Mouse (Mus musculus) left cerebral cortex, postnatal 14 days (tissue): ENCODE measurements at regions not wholly inside any gene's neighbourhood (a gene's known extent, or its start where the extent isn't known, plus 50 kb on each side); places are given as distances from the start of the nearest gene placed in this dataset.

ENCODE experiments used
- DNase-seq, 2 experiments: peaks; one replicate each; pipeline ENCODE4 v3.0.0; 2021 to 2022; ENCODE audit warnings: low spot score in 2 of 2, mixed read lengths in 1 of 2
- intact Hi-C: fragments of 180-260 bp; cut with DNase I; formaldehyde crosslinking; loops from one replicate; pipeline ENCODE4 v1.15.1; 2025

DNA sequence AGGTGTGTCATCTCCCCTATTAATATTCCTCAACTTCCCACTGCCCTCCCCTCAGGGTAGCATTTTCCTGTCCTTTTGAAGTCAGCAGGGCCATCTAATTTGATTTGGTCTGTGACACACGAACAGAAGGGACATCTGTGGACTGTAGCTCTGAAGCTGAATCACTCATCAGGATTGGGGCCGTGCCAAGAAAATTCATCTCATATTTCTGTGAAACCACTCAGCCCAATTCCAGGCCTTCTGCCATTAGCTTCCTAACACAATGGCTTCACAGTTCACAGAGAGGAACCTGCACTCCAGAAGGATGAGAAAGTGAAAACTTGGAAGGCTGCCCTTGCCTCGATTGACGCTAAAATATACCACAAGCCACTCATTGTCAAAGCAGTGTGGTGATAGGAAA, 86.1 kb downstream of the Abhd5 start:
- intact Hi-C loops, result no loop called here
- peak; percentile 32 to 54 for DNase-seq

- DNase-seq, result no peak
- intact Hi-C loops, result no loop called here
These were observed 95.1 kb downstream of the Abhd5 start for GRCm38 (mm10) chr9:122446387-122447105.

GRCm38 (mm10) chr9:122447568-122447967, 96.2 kb downstream of the Abhd5 start:
- no peak for DNase-seq
- intact Hi-C loops, result no loop called here

DNA sequence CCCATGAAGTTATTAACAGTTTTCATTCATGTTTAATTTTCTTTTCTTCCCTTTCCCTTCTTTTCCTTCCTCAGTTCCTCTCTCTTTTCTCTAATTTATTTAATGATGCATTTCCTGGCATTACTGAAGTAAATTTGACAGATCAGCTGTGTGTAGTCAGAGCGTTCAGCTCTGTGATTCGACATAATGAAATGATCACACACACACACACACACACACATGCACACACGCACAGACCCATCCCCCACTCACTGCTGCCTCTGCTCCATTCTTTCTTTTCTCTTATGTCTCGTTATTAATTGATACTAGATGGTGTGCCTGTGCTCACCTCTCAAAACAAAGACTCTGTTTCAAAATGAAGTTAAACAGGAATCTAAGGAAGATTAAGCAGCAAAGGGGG, 96.9 kb downstream of the Abhd5 start:
- intact Hi-C loops, result no loop called here
- no peak for DNase-seq

DNA sequence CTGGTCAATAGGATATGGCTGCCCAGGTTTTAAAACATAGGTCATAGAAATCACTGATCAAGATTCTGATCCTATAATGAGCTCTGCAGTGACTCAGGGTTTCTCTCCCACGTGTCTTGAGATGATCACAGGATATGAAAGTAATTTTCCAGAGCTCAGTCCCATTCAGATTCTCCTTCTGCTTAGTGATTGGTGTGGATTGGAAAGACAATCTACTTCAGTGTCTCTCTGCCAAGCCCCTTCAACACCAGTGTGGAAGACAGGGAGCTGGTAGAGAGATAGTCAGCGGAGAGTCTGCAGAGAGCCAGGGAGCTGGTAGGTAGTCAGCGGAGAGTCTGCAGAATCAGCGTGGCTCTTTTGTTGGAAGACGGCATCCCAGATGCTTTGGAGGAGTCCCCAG, 99.1 kb downstream of the Abhd5 start:
- DNase-seq, result no peak
- intact Hi-C loops, result no loop called here

GRCm38 (mm10) chr9:122455301-122455700, 103.9 kb downstream of the Abhd5 start:
- DNase-seq, result peak; percentile 37 to 75
- intact Hi-C loops, result no loop called here

DNA sequence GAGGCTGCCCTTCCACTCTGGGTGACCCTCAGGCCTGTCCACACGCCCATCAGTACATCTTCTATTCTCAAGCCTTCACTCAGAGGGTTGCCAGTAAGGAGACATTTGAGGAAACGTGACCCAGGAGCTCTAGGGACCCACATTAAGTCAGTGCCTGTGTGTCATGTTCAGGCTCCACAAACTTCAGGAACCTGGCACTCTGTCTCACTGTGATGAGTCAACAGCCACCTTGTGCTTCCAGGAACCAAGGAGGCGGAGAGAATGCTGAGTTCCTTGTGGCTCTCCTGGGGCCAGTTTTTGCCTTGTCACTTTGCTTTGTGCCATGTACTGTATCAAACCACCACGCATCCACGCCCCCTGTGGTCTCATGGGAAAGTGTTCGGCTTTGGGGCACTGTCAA, 104.4 kb downstream of the Abhd5 start:
- intact Hi-C loops, result no loop called here
- no peak for DNase-seq

- intact Hi-C loops, result no loop called here
These were observed 108.1 kb downstream of the Abhd5 start for GRCm38 (mm10) chr9:122459491-122459890.

GRCm38 (mm10) chr9:122471539-122471938, 120.1 kb downstream of the Abhd5 start:
- intact Hi-C loops, result no loop called here
- no peak for DNase-seq

More at GRCm38 (mm10) chr9:122459491-122459890, 108.1 kb downstream of the Abhd5 start:
- no peak for DNase-seq

DNA sequence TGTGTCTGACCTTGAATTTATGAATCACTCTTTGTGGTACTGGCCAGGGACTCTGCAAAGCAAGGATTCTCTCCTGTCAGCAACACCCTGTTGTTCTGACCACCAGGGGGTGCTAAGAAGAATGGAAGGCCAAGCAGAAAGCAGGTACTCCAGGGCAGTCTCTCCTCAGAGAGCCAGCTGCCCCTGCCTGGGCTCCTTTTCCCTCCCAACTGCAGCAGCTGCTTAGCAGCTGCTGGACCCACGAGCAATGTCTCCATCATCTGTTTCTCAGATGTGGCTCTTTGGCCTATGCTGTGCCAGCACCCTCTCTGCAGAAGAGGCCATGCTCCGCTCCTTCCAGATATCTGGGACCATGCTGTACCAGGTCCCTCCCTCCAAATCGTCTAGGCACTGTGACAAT, 124.9 kb downstream of the Abhd5 start:
- intact Hi-C loops, result loop anchor here (5.0 kb wide), 1 partner anchor 91 kb away; no protein-coding TSS in a partner anchor
- peak; percentile 58 to 71 for DNase-seq

DNA sequence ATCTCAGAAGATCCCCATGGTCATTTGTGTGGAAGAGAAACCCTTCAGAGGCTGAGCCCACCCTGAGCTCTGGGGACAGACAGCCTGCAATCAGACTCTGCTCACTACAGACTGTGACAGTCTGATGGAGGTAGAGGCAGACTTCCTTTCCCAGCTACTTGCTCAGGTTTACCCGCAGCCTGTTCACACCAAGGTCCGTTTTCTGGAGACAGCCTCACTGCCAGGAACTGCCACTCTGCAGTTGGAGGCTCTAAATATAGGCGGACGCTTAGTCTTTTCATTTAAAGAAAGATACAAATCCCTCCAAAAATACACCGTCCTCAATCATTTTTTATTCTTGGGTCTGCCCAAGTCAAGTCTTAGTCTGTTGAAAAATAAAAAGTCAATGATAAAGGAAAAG, 135.6 kb downstream of the Abhd5 start:
- DNase-seq, result no peak
- intact Hi-C loops, result no loop called here

- no peak for DNase-seq
- intact Hi-C loops, result no loop called here
These were observed 143.3 kb downstream of the Abhd5 start for GRCm38 (mm10) chr9:122494691-122495090.

DNA sequence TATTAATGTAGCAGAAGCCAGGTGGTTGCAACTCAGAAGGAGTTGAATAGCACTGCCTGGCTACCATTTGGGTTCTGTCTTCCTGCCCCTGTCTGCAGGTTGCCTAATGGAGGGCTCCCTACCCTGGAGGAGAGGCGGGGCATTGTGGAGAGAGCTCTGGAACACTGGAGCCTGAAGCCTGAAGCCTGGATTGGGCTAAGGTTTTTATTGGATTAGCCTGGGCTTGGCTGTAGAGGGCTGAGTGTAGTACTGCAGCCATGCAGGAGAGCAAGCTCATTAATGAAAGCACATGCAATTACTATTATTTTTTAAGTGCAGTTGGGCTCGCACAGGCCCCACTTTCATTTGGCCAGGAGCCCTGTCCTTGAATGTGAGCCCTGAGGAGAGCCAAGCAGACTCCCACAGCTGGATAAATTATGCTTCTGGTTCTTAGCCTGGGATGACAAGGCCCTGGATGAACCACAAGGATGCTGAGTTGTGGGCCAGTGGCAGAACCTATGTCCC, 145.1 kb downstream of the Abhd5 start:
- DNase-seq, result no peak
- intact Hi-C loops, result no loop called here

DNA sequence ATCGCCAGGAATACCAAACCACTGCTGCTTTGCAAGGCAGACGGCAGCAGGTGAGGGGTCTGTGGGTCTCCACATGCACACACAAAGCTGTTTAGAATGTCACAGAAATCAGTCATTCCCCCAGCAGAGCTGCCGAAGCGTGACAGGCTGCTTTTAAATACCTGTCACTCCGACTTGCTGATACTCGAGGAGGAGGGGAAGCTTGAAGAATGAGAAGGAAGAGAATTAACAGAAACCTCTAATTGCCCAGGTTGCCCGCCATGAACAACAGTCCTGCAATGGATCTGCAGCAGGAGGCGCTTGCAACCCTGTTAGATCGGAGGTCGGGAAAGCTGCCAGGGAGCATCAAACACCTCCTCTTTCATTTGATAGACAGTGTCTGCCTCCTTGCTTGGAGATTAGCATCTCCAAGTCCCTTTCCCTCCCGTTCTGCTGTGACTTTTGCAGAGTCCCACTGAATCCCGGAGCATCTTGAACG, 150.5 kb downstream of the Abhd5 start:
- DNase-seq, result peak in 1 of 2 experiments; percentile 25
- intact Hi-C loops, result no loop called here

GRCm38 (mm10) chr9:122521569-122521968, 170.2 kb downstream of the Abhd5 start:
- intact Hi-C loops, result no loop called here
- no peak for DNase-seq

GRCm38 (mm10) chr9:122525621-122526055, 174.2 kb downstream of the Abhd5 start:
- no peak for DNase-seq
- intact Hi-C loops, result loop anchor here (2.0 kb wide), 1 partner anchor 47 kb away; no protein-coding TSS in a partner anchor

DNA sequence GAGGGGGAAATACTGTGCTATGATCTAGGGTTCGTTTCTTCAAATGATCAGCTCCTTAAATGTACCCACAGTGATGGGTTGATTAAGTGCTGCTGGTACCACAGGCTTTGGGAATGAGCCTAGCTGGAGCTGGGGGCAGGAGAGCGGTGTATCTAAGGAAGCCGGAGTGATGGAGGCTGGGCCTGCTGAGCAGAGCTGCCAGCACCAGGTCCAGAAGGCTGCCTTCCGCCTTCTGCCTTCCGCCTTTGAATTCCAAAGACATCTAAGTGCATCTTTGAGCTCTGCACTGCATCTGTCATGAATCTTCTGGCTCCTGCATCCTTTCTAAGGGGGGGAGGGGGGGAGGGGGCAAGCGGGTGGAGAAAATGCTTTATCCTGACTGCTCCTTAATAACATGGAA, 176.9 kb downstream of the Abhd5 start:
- intact Hi-C loops, result loop anchor here (2.0 kb wide), 1 partner anchor 39 kb away; no protein-coding TSS in a partner anchor
- no peak for DNase-seq

DNA sequence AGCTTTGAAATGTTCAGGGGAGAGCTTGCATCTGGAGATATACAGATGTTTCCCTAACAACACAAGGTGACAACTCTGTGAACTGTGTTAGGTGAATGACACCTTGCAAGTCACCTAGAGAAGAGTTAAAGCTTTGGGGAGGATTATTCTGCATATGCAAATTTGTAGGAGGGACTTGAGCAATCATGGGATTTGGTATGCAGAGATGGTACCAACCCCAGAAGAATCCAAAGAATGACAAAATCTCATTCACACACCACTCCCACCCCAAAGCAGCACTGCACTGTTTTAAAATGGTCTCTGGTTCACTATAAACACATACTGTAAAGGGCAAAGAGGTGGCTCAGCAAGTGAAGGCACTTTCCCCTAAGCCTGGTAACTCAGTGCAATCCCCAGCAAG, 178.3 kb downstream of the Abhd5 start:
- intact Hi-C loops, result loop anchor here (2.0 kb wide), 1 partner anchor 37 kb away; no protein-coding TSS in a partner anchor
- no peak for DNase-seq

DNA sequence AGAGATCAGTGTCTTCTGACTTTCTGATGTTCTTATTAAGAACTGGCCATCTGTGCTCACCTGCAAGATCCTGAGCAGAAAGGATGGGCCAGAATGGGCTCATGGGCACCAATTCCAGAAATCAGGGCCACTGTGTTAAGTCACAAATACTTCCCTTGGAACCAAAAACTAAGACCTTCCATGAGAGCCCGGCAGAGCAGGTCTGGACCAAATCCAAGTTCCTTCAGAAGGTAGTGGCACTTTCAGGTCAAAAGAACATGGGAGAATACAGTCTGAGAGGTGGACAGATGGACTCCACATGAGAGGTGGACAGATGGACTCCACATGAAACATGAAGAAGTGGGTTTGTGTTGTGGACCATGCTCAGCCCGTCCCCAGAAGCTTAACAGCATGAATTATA, 180.4 kb downstream of the Abhd5 start:
- no peak for DNase-seq
- intact Hi-C loops, result no loop called here

- intact Hi-C loops, result no loop called here
- DNase-seq, result peak; percentile 70 to 73
These were observed 182.9 kb downstream of the Abhd5 start for GRCm38 (mm10) chr9:122534121-122534814.
